Mouse (Mus musculus): Measurements from ENCODE around the gene Fbln1.
"Not testable (repeated sequence)": the region's sequence is repeated elsewhere in the genome, so short reads cannot be mapped to it uniquely, and the experiment has no call there.

Fbln1 gene

DNA sequence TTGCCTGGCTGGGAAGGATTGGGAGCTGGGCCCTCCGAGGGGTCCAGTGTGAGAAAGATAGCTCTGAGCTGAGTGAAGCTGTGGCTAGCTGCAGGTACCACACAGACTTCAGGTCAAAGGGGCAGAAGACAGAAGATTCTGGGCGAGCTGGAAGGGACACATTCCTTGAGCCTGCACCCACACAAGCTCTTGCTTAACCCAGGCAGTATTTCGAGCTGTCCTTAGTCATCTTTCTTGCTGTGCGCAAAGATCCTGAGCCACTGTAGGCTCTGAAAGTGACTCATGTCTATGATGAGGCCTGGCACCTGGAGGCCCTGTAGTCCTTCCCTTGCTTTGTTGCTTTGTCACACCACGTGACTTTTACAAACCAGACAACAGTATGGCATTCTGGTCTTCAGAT, 76.3 kb downstream of the Fbln1 start:
- in situ Hi-C loops (cut with MboI; ENCODE audit: low sequenced_read_pairs), result no loop called here

DNA sequence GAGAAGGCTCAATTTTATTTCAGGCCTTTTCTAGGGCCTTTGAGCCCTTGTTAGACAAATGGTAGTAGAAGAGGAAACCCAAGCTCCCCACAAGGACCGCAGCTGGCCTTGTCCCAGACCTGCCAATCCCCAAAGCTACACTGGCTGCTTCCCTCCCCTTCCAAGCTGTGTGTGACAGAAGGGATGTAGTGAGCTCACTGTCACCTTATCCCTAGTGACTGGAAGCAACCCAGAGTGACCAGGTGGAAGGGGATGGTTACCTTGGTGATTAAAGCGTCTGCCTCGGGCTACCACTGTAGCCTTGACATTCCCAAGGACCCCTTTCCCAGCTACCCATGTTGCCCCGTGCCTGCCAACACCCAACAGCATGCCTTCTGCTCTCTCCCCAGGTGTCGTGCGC, 78.9 kb downstream of the Fbln1 start:
- in situ Hi-C loops (cut with MboI; ENCODE audit: low sequenced_read_pairs), result no loop called here

DNA sequence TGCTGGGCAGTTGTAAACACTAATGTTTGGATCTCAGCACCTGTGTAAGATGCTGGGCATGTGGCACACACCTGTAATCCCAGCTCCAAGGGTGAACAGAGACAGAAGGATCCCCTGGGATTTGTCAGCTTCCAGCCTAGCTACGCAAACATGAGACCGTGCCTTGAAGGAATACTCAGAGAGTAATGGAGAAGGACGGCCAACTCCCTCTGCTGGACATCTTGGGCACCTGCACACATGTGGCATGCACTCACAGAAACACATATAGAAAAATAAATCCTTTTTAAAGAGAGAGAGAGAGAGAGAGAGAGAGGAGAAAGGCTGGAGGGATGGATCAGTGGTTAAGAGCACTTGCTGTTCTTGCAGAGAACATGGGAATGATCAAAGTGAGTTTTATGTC, 88.9 kb downstream of the Fbln1 start:
- in situ Hi-C loops (cut with MboI; ENCODE audit: low sequenced_read_pairs), result no loop called here

DNA sequence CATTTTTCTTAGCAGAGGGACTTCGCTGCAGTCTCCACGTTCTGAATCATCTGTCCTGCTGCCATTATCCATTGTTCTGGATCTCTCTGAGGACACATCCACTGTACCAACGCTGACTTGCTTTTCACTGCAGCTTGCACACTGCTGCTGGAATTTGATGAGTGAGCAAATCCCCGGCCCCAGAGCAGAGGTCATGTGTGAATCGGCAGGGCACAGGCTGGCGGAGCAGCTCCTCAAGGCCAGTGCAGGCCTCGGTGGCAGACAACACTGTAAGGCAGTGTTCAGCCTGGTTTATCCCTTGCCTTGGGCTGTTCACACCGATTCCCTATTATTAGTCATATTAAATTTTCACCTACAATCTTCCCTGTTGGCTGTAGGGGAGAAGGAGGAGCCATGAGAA, 89.8 kb downstream of the Fbln1 start:
- in situ Hi-C loops (cut with MboI; ENCODE audit: low sequenced_read_pairs), result no loop called here

DNA sequence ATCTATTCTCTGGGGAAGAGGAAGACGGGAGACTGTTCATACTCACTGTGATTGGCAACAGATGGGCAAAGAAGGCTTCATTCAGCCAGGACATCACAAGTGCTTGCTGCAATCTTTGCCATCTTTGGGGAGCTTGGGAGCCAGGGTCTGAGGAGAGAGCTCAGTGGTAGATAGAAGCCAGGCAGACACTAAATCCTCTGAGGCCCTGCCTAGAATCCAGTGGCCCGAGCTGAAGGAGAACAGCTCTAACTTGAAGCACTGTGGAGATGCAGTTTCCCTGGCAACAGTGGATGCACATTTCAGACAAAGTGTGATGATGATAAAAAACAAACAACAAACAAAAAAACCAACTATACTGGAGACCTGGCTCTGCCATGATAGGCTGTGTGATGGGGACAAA, 90.2 kb downstream of the Fbln1 start:
- in situ Hi-C loops (cut with MboI; ENCODE audit: low sequenced_read_pairs), result no loop called here

DNA sequence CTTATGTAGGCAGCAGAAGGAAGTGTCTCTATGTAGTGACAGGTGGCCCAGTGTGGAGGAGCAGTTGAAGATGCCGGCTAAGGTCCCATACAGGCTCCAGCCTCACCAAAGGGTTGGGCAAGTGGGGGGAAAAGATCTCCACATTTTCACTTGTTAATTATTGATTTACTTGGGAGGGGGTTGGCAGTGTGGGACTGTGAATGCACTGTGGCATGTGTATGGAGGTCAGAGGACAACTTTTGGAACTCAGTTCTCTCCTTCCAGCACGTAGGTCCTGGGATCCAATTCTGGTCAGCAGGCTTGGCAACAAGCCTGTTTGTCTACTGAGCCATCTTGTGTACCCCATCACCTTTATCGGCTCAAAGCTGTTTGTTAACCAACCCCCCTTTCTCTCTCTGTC, 90.8 kb downstream of the Fbln1 start:
- in situ Hi-C loops (cut with MboI; ENCODE audit: low sequenced_read_pairs), result no loop called here

DNA sequence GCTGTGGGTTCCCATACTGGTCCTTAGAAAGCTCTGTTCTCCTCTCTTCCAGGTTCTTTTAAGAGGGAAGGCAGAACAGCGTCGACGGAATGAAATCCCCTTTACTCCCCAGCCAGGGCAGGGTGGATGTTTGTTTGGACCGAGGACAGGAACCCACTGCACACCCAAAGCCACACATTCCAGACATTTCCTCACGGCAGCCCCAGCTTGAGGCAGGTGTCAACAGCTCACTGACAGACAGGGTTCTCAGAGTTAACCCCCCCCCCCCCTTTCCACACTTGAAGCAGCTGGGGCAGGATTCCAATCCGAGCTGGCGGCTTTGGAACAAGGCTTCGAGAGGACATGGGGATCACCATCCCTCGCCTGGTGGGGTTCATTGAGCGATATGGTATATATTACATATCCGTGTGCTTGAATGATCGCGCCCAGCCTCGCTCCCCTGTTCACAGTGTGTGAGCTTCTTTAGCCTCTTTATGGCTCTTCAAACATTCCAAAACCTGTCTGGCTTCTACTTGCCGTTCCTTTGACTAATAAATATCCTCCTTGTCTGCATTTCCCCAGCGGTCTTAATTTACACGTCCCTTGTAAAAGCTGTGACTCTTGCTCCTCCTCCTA, 92.5 kb downstream of the Fbln1 start:
- in situ Hi-C loops (cut with MboI; ENCODE audit: low sequenced_read_pairs), result no loop called here

DNA sequence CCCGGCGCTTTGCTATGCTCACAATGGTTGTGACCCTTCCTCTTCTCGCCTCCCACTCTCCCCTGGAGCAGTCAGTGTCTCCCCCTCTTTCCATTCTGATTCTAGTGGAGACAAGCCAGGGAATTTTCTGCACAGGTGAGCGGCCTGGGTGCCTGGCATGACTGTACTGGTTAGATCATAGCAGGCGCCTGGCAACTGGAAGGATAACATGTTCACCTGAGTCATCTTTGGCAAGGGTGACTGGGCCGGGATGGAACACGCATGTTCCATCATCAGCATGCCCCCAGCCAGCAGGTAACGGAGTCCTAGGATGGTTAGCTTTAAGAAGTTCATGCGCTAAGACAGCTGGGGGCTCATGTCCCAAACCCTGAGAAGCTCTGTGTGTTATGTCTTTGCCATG, 93.2 kb downstream of the Fbln1 start:
- in situ Hi-C loops (cut with MboI; ENCODE audit: low sequenced_read_pairs), result no loop called here

DNA sequence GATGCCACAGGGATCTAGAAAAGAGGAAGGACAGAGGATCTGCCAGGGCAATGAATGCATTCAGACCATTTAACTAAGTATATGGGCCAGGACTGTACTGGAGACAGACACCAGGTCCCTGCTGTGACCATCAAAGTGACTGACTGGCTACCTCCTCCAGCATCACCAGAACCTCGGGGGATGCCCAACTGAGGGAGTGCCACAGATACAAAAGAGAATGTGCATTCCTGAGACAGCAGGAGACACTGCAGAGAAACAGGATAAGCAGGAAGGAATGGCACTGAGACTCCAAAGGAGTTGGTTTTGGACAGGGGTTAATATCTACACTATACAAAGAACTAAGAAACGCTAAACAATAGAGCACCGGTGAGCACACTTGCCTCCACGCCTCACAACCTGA, 97.5 kb downstream of the Fbln1 start:
- in situ Hi-C loops (cut with MboI; ENCODE audit: low sequenced_read_pairs), result no loop called here

DNA sequence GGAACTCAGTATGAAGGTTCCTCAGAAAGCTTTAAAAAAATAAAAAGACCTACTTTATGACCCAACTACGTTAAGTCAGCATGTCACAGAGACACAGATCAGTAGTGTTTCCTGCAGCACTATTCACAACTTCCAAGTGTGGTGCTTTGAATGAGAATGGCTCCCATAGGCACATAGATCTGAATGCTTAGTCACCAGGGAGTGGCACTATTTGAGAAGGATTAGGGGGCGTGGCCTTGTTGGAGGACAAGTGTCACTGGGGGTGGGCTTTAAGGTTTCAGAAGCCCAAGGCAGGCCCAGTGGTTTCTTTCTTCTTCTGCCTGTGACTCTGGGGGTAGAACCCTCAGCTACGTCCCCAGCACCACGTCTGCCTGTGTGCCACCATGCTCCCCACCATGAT, 98.2 kb downstream of the Fbln1 start:
- in situ Hi-C loops (cut with MboI; ENCODE audit: low sequenced_read_pairs), result no loop called here

DNA sequence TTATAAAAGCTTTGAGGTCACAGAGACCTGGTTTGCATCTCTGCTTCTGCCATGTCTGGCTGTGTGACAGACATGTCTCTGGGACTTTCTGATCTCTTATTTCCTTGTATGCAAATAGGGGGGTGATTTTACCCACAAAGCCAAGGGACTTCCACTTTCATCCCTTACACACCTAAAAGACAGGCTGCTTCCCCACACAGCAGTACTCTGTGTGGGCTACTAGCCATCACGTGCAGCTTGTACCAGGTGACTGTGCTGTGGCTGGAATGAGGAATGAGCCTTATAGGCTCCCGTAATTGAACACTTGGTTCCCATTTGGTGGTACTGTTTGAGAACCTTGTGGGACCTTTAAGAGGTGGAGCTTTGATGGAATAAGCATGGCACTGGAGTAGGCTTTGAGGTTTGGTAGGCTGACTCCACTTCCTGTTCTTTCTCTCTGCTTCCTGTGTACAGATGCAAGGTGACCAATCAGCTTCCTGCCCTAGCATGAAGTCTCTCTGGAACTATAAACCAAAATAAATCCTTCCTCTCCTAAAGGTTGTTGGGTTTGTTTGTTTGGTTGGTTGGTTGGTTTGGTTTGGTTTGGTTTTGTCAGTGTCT, 101.4 kb downstream of the Fbln1 start:
- in situ Hi-C loops (cut with MboI; ENCODE audit: low sequenced_read_pairs), result no loop called here

DNA sequence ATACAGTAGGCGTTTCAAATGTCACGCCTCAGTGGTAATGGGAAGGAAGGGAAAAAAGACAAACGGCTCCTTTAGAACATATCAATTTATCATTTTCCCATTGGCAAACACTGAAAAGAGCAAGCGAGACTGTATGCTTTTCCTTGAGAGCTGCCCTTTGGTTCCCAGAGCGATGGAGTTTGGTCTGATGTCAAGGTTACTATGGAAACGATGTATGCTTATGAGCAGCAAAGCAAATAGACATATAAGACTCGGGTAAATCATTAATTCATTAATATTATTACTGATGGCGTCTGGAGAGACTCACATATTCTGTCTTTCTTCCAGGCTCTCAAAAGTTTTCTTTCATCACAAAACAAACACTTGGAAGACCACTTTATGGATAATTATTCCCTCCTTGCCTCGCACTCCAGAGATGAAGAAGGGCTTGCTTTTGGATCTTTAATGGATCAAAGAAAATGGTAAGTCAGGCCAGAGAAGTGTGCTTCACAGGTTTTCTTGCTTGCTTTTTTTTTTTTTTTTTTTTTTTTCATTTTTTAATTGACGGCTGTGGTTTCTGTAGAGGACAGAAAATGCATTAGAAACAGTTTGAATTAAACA, 105.4 kb downstream of the Fbln1 start:
- in situ Hi-C loops (cut with MboI; ENCODE audit: low sequenced_read_pairs), result no loop called here

DNA sequence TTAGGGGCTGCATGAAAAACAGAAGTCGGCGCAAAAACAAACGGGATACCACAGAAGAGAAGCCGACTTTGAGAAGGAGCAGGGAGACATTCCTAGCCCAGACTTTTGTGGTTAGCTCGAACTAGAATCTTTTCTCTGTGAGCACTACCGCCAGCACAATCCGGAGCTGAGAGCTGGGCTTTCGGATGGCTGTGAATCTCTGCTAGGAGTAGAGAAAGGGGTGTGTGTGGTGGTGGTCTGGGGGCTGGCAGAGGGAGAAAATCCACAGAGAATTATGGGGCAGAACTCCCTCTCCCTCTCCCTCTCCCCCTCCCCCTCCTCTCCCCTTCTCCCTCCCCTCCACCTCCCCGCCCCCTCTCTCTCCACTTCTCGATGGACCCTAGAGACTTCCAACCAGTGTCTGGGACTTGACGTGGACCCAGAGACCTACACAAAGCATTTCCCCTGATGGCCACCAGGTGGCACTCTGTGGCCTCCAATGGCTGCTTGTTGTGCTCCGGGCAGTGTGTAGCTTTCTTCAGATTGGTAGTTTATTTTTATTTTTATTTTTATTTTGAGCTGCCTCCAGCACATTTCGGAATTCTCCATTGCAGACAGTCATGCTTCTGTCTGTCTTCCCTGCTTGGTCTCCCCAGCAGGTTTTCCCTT, 109.8 kb downstream of the Fbln1 start:
- in situ Hi-C loops (cut with MboI; ENCODE audit: low sequenced_read_pairs), result no loop called here

DNA sequence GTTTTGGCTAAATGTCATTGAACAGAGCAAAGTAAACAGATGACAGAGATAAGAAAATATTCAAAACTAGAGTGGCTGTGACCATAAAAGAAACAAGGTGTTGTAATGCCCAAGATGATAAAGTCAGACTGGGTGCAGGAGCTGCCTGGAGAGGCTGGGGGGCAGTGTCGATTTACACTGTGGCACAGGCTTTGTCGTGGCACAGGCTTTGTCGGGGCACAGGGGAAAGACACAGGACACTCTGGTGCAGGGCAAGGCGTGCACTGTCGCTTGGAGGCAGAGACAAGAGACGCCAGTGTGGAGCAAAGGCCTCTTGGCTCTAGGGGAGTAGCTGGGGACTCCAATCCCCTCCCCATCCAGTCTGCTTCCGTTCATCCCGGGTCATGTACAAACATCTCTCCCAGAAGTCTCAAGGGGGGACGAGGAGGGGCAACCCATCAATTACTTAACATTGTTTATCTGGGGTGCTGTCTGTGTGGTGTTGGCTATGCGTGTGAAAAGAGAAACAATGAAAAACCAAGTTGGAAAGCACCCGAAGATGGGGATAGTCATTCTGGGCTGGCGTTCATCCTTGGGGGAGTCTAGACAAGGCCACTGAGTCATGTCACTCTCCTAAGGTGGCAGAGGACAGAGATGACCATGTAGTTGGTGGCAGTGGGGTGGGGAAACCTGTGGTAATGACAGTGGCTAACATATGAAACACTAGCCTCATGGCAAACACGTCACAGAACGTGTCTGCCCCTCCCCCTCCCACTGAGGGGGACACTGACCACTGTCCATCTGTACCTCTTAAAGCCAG, 110.8 kb downstream of the Fbln1 start:
- in situ Hi-C loops (cut with MboI; ENCODE audit: low sequenced_read_pairs), result no loop called here

DNA sequence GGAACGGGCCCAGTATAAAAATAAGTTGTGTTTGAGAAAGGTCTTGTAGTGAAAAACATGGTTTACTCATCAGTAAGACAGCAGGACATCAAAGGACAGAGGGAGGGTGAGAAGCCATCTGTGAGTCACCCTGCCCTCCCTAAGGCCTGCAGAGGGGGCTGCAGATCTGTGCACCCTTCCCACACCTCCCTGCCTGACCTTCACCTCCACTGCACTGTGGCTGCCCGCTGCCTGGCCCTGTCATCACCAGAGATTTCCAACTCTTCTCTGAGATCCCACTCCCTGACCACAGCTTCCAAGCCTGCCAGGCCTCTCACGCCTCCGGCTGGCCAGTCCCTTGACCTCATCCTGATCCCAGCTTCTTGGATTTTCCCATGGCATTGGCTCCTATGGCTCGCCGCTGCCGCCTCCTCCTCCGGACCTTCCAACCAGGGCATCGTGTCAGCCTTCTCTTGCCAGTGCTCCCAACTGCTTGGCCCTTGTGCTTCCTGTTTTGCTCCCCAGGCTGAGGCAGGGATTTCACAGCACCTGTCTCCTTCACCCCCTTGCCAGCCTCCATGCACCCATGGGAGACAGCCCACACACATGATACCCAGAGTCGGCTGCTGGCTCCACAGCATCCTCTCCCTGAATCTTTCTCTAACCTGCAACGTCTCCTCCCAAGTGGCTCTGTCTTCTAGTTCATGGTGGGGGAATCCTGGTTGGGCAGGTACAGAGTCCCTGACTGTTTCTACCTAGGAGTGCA, 114.3 kb downstream of the Fbln1 start:
- in situ Hi-C loops (cut with MboI; ENCODE audit: low sequenced_read_pairs), result no loop called here

DNA sequence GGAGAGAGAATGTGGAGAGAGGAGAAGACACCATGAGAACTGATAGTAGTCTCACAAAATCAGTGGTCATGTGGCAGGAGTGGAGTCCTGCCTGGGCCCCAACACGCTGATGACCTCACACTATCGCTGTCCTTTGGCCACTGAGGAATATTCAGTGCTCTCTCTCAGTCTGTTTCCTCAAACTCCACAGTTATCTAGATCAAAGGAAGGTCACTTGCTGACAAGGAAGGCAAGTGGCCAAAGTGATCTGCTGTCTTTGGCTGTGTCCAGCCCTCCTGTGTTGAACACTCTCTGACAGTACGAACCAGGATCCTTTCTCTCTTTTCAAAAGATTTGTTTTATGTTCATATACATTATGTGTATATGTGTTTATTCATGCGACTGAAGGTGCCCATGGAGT, 117.5 kb downstream of the Fbln1 start:
- in situ Hi-C loops (cut with MboI; ENCODE audit: low sequenced_read_pairs), result no loop called here

DNA sequence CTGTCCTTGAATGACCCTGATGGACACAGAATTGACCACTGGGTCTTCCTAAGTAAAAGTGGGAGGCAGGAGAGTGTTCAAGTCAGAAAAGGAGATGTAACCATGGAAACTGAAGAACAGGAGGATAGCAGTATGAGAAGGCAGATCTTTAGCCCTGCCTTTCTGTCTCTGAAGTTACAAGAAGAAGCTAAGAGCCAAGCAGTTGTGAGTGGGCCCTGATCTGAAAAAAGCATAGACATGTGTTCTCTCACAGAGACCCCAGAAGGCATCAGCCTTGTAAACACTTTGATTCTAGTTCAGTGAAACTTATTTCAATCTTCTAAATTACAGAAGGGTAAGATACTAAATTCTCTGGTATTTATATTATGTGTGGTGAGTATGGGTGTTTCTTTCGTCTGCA, 118.7 kb downstream of the Fbln1 start:
- in situ Hi-C loops (cut with MboI; ENCODE audit: low sequenced_read_pairs), result no loop called here

DNA sequence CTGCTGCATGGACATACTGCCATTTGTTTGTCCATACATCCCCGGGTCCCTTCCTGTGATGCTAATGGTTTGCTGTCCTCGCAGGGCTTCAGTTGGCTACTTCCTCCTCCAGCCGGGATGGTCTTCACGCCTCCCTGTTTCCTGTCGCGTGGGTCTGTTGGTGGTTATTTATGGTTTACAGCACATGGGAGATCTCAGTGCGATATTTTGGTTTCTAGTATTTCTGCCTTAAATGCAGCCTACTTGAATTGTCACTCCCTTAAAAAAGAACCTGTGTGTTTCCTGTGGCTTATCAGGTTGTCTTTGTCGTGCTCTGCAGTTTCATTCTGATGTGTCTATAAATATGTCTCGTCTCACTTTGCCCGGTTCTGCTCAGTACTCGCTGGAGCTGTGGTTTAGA, 122.1 kb downstream of the Fbln1 start:
- in situ Hi-C loops (cut with MboI; ENCODE audit: low sequenced_read_pairs), result no loop called here

DNA sequence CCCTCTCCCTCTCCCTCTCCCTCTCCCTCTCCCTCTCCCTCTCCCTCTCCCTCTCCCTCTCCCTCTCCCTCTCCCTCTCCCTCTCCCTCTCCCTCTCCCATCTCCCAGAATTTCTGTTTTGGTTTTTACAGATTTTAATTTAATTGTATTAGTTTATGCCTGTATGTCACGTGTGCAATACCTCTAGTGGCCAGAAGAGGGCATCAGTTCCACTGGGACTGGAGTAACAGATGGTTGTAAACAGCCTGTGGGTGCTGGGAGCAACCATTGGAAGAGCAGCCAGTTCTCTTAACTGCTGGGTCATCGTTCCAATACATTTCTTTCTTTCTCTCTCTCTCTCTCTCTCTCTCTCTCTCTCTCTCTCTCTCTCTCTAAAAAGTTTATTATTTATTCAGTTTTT, 122.7 kb downstream of the Fbln1 start:
- in situ Hi-C loops (cut with MboI; ENCODE audit: low sequenced_read_pairs), result not testable (repeated sequence)

DNA sequence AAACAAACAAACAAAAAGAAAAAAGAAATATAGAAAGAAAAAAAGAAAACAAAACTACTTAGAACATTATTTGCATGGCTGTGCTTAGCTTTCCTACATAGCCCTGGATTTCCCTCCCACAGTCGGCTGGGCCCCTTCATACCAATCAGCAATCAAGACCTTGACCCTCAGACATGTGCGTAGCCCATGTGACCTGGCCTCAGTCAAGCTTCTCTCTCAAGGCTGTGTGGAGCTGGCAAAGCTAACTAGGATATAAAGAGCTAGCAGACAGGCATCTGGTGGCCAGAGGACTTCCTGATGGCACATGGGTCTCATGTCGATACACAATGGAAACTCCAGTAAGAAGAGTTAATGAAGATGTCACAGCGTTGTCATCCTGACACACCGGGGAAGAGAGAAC, 123.3 kb downstream of the Fbln1 start:
- in situ Hi-C loops (cut with MboI; ENCODE audit: low sequenced_read_pairs), result no loop called here

DNA sequence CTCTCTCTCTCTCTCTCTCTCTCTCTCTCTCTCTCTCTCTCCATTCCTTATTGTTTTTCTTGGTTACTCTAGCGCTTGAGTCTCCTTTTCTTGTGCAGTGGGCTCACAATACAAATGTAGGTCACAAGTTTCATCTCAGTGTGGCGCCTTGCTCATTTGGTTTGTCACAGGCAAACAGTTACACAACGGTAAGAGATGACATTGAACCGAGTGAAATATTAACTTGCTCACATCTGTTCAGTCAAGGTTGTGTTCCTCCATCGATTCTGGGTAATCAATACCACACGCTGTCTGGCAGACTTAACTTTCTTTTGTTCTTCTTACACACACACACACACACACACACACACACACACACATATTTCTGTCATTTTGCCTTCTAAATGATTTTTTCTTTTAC, 124.3 kb downstream of the Fbln1 start:
- in situ Hi-C loops (cut with MboI; ENCODE audit: low sequenced_read_pairs), result no loop called here

All from CH12F3 (cell line).